Mouse (Mus musculus) neural tube, embryonic 15.5 days (tissue): Measurements from ENCODE around the gene Dnah17. TPM values are rescaled to one million over a fixed set of nuclear protein-coding genes. Genes with fewer than 3 reads are reported as not detected.

ENCODE experiments used
- ATAC-seq: fragments of 200-750 bp; cut with Nextera tagmentation; 2 replicates; pipeline ENCODE4 v1.8.0; 2017; ENCODE audit warnings: mild to moderate bottlenecking, moderate TSS enrichment, moderate library complexity; ENCODE audit not compliant: low FRiP score
- H3K27ac ChIP-seq: fragments of 300-500 bp; sonication (generic); replicated peaks from 2 replicates; pipeline ENCODE4 v1.5.1; 2015; ENCODE audit warnings: mild to moderate bottlenecking, inconsistent platforms
- H3K27me3 ChIP-seq: fragments of 300-500 bp; sonication (generic); replicated peaks from 2 replicates; pipeline ENCODE4 v1.6.1; 2015; ENCODE audit warnings: inconsistent platforms
- H3K36me3 ChIP-seq: fragments of 300-500 bp; sonication (generic); 2 replicates; pipeline ENCODE4 v1.6.1; 2015; ENCODE audit warnings: inconsistent platforms
- H3K4me1 ChIP-seq: fragments of 300-500 bp; sonication (generic); 2 replicates; pipeline ENCODE4 v1.6.1; 2015; ENCODE audit warnings: inconsistent platforms
- H3K4me2 ChIP-seq: fragments of 300-500 bp; sonication (generic); 2 replicates; pipeline ENCODE4 v1.6.1; 2015; ENCODE audit warnings: inconsistent platforms, mild to moderate bottlenecking, moderate library complexity
- H3K4me3 ChIP-seq: fragments of 300-500 bp; sonication (generic); replicated peaks from 2 replicates; pipeline ENCODE4 v1.5.1; 2015; ENCODE audit warnings: mild to moderate bottlenecking, inconsistent platforms
- H3K9ac ChIP-seq: fragments of 300-500 bp; sonication (generic); replicated peaks from 2 replicates; pipeline ENCODE4 v1.6.1; 2015; ENCODE audit warnings: mild to moderate bottlenecking, inconsistent platforms
- H3K9me3 ChIP-seq: fragments of 300-500 bp; sonication (generic); replicated peaks from 2 replicates; pipeline ENCODE4 v1.6.1; 2016; ENCODE audit warnings: inconsistent platforms
- WGBS: fragments of 180-500 bp; shearing (Covaris S2); methylation state at CpG from one replicate; pipeline ENCODE4 v1.1.7; 2015; ENCODE audit warnings: mixed read lengths; 5-methylcytosine and 5-hydroxymethylcytosine counted together
- polyA plus RNA-seq: library from polyadenylated mRNA; unstranded; fragments of >200 nt; fragmentation: Nextera tagmentation; extraction: Ambion mirVana; gene quantifications from 2 replicates; pipeline ENCODE4 v1.2.1, GENCODE M21; 2015

Dnah17 gene
- polyA plus RNA-seq, 1 experiment from 2014 or later: 0.28 TPM

- 78% methylated on average over 9 of the region's 9 CpGs for WGBS
- ATAC-seq: no peak
- Histone ChIP-seq H3K4me2 (no peak overlapping the region), H3K36me3 (no peaks in the 10 kb centered on the region), H3K27me3 (no peaks in the 10 kb centered on the region), H3K4me3 (no peak overlapping the region), H3K4me1 (peaks cover 80% of the 10 kb centered on the region), H3K27ac (no peak overlapping the region), H3K9ac (no peak overlapping the region), H3K9me3 (no peaks in the 10 kb centered on the region)
Observed at GRCm38 (mm10) chr11:117991502-117992470, 138.6 kb downstream of the Dnah17 start.

- H3K9me3 ChIP-seq: no peaks in the 10 kb centered on the region
- 45% methylated on average over 10 of the region's 10 CpGs for WGBS
- no peaks in the 10 kb centered on the region for H3K36me3 ChIP-seq
- no peak for ATAC-seq
- no peak overlapping the region for H3K27ac ChIP-seq
- H3K4me2 ChIP-seq: no peak overlapping the region
- H3K9ac ChIP-seq: no peak overlapping the region
- no peak overlapping the region for H3K4me3 ChIP-seq
- H3K4me1 ChIP-seq: peaks cover 71% of the 10 kb centered on the region
- H3K27me3 ChIP-seq: no peaks in the 10 kb centered on the region
Observed at GRCm38 (mm10) chr11:117989926-117990325, 140.5 kb downstream of the Dnah17 start.

- Histone ChIP-seq H3K9me3 (no peaks in the 10 kb centered on the region), H3K4me2 (no peak overlapping the region), H3K9ac (no peak overlapping the region), H3K27me3 (no peaks in the 10 kb centered on the region), H3K36me3 (no peaks in the 10 kb centered on the region), H3K4me3 (no peak overlapping the region), H3K27ac (no peak overlapping the region), H3K4me1 (peaks cover 64% of the 10 kb centered on the region)
- 89% methylated on average over 4 of the region's 4 CpGs for WGBS
- ATAC-seq: no peak
Observed at GRCm38 (mm10) chr11:117989241-117989640, 141.2 kb downstream of the Dnah17 start.

- Histone ChIP-seq H3K4me3 (peak overlapping the region; percentile 100), H3K9me3 (no peaks in the 10 kb centered on the region), H3K4me1 (peaks cover 52% of the 10 kb centered on the region), H3K36me3 (no peaks in the 10 kb centered on the region), H3K27ac (no peak overlapping the region), H3K4me2 (peak overlapping the region; percentile 87), H3K27me3 (no peaks in the 10 kb centered on the region), H3K9ac (peak overlapping the region; percentile 90)
- 71% methylated on average over 4 of the region's 4 CpGs for WGBS
- ATAC-seq: no peak
Observed at GRCm38 (mm10) chr11:117987968-117988367, 142.5 kb downstream of the Dnah17 start.

DNA sequence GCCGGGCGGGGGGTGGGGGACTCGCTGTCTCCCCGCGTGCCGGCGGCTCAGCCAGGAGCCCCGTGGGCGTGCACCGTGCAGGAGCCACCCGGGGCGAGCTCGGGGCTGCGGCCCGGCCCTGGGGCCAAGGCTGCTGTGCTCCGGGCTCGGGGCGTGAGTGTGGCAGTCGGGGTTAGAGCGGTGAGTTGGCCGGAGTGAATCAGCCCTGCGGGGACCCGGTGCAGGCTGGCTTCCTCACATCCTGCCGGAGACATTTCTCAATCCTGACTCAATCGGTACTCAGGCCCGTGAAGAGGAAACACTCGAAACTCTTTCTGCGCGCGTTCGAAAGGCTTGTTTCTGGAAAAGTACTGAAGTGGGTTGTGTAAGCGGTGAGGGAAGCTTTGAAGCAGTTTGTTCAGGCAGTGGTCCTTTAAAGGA is 143.4 kb downstream of the Dnah17 start:
- peak overlapping the region; percentile 87 for H3K4me2 ChIP-seq
- H3K4me1 ChIP-seq: peaks cover 52% of the 10 kb centered on the region
- H3K4me3 ChIP-seq: peak overlapping the region; percentile 100
- WGBS: 0% methylated on average over 23 of the region's 32 CpGs
- ATAC-seq: peak; percentile 53
- no peaks in the 10 kb centered on the region for H3K9me3 ChIP-seq
- H3K9ac ChIP-seq: peak overlapping the region; percentile 90
- no peaks in the 10 kb centered on the region for H3K36me3 ChIP-seq
- peak overlapping the region; percentile 94 for H3K27ac ChIP-seq
- no peaks in the 10 kb centered on the region for H3K27me3 ChIP-seq

DNA sequence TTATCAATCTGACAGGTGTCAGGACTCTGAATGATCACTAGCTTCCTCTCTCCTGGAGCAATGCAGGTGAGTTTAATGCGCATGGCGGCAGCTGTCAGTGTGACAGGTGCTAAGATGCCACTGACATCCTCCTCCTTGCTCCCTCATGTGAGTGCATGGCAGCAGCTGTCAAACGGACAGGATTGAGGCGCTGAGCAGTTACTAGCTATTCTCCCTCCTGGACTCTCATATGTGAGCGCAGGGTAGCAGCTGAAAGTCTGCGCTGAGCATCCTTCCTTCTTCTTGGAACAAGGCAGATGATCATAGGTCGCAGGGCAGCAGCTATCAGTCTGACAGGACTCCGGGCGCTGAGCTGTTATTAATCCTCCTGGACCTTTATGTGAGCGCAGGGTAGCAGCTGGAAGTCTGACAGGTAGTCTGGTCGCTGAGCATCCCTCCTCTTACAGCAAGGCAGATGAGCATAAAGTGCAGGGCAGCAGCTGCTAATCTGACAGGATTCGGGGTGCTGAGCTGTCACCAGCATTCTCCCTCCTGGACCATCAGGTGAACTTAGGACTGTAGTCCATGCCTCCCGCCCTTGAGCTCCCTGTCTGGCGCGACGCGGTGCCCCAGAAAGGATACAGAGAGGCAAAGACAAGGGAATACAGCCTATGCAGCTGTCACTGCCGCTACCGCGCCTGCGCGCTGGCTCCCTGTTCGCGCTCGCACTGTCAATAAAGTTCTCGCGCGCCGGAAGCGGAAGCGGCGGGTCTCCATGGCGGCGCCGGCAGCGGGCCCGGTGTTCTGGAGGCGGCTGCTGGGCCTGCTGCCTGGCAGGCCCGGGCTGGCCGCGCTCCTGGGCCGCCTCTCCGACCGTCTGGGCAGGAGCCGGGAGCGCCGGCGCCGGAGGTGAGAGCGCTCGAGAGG is 144.1 kb downstream of the Dnah17 start, which contains the start of gene Pgs1:
Gene Pgs1 (plus strand): TSS at position 167 of the 906 bp plus-strand sequence.
- ATAC-seq: peak; percentile 89
- Histone ChIP-seq H3K9ac (peak within 1 kb of the TSS; percentile 90), H3K27ac (peak within 1 kb of the TSS; percentile 94), H3K9me3 (no peaks in the 10 kb centered on the region), H3K4me3 (peak within 1 kb of the TSS; percentile 100), H3K4me1 (peaks cover 49% of the 10 kb centered on the region), H3K27me3 (no peaks in the 10 kb centered on the region), H3K36me3 (no peaks in the 10 kb centered on the region), H3K4me2 (peak within 1 kb of the TSS; percentile 87)
- 9% methylated on average over 37 of the region's 51 CpGs for WGBS

GRCm38 (mm10) chr11:117983770-117984169 is 146.7 kb downstream of the Dnah17 start:
- Histone ChIP-seq H3K36me3 (no peaks in the 10 kb centered on the region), H3K9ac (no peak overlapping the region), H3K27ac (no peak overlapping the region), H3K4me3 (no peak overlapping the region), H3K27me3 (no peaks in the 10 kb centered on the region), H3K9me3 (no peaks in the 10 kb centered on the region), H3K4me2 (no peak overlapping the region), H3K4me1 (peaks cover 23% of the 10 kb centered on the region)
- WGBS: 78% methylated on average over 7 of the region's 7 CpGs
- ATAC-seq: no peak

- Histone ChIP-seq H3K4me1 (peaks cover 11% of the 10 kb centered on the region), H3K36me3 (no peaks in the 10 kb centered on the region), H3K27me3 (no peaks in the 10 kb centered on the region), H3K4me2 (no peak overlapping the region), H3K27ac (no peak overlapping the region), H3K9me3 (no peaks in the 10 kb centered on the region), H3K4me3 (no peak overlapping the region), H3K9ac (no peak overlapping the region)
- ATAC-seq: no peak
- 77% methylated on average over 5 of the region's 5 CpGs for WGBS
Observed at GRCm38 (mm10) chr11:117982426-117982825, 148.0 kb downstream of the Dnah17 start.

GRCm38 (mm10) chr11:117979388-117979787 is 151.0 kb downstream of the Dnah17 start:
- 55% methylated on average over 7 of the region's 7 CpGs for WGBS
- H3K4me3 ChIP-seq: no peak overlapping the region
- H3K27ac ChIP-seq: no peak overlapping the region
- peaks cover 21% of the 10 kb centered on the region for H3K4me1 ChIP-seq
- no peak for ATAC-seq
- H3K4me2 ChIP-seq: no peak overlapping the region
- no peaks in the 10 kb centered on the region for H3K9me3 ChIP-seq
- H3K9ac ChIP-seq: no peak overlapping the region
- no peaks in the 10 kb centered on the region for H3K27me3 ChIP-seq
- H3K36me3 ChIP-seq: no peaks in the 10 kb centered on the region

- Histone ChIP-seq H3K27ac (no peak overlapping the region), H3K9me3 (no peaks in the 10 kb centered on the region), H3K4me3 (no peak overlapping the region), H3K36me3 (no peaks in the 10 kb centered on the region), H3K4me2 (no peak overlapping the region), H3K4me1 (peaks cover 23% of the 10 kb centered on the region), H3K9ac (no peak overlapping the region), H3K27me3 (no peaks in the 10 kb centered on the region)
- ATAC-seq: no peak
- 69% methylated on average over 5 of the region's 5 CpGs for WGBS
Observed at GRCm38 (mm10) chr11:117977694-117978360, 152.6 kb downstream of the Dnah17 start.

DNA sequence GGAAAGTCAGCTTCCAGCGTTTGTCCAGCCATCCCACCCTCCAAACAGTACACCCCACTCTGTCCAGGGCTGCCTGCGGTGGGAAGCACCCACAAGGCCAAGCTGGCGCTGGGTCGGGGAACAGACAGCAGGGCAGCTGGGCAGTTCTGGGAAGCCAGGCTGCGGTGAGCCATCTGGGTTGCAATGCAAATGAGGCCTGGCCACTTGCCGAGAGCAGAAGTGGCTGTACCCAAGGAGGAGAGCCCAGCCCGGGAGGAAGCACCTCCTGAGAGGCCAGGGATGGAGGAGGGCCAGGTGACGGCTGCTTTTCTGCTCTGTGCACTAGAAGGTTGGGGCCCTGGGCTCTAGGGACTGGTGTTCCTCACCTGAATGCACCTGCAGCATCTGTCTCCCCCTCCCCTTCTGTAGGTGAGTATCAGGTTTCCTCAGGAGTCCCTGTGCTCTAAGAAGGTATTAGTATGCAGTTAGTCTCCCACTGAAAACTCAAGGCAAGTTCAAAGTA is 154.3 kb downstream of the Dnah17 start:
- Histone ChIP-seq H3K4me3 (no peak overlapping the region), H3K4me2 (no peak overlapping the region), H3K27me3 (no peaks in the 10 kb centered on the region), H3K9ac (no peak overlapping the region), H3K4me1 (peaks cover 23% of the 10 kb centered on the region), H3K36me3 (no peaks in the 10 kb centered on the region), H3K27ac (peak overlapping the region; percentile 60), H3K9me3 (no peaks in the 10 kb centered on the region)
- peak; percentile 28; the same call in 1 of the 2 replicates for ATAC-seq
- WGBS: 4% methylated on average over 8 of the region's 8 CpGs
